Comparison of ENCODE assay signal across 28 mouse cellular contexts in the genomic region with DNA sequence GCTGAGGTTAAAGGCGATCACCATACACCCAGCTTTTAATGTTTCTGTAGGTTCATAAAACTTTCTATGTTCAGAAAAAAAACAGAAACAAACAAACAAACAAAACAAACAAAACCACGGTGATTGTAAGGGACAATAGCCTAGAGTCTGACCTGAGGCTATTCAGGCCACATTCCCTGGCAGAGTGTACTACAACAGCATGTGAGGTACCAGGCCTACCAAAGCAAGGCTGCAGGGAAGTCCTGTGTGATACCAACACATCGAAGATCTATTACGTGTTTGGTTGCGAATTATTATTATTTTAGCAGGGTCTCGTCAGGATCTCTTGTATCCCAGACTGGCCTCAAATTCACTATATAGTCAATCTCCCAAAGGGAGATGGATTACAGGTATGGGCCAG. TPM values are rescaled to one million over a fixed set of nuclear protein-coding genes. Genes with fewer than 3 reads are reported as not detected.
A peak's percentile ranks its signal among the peaks of the same experiment; 100 is the strongest.
DNase-seq lines count a peak whose midpoint lies in the region; ATAC-seq and TF ChIP-seq lines count a peak whose summit lies in the region.
"Had no signal": no experiment of that assay in that cellular context is flagged by ENCODE, and none has a peak within 500 bp of the region (broad histone marks: within the 10 kb centered on the region; RNA-seq: fewer than 3 reads in every experiment).

No protein-coding gene starts in this region.

- no peaks in the 10 kb centered on the region for H3K36me3 ChIP-seq in hindbrain, embryonic 14.5 days (replicated peaks; ENCODE audit: control insufficient read depth, insufficient read depth)
- no peaks in the 10 kb centered on the region for H3K36me3 ChIP-seq in hindbrain, embryonic 16.5 days (ENCODE audit: control insufficient read depth, insufficient read depth, low read length)
- no peaks in the 10 kb centered on the region for H3K36me3 ChIP-seq in midbrain, embryonic 13.5 days
- H3K36me3 ChIP-seq in midbrain, postnatal 0 days (ENCODE audit: insufficient read depth, low read length), result no peaks in the 10 kb centered on the region
- H3K36me3 ChIP-seq in midbrain, embryonic 16.5 days (ENCODE audit: control insufficient read depth, insufficient read depth, low read length), result no peaks in the 10 kb centered on the region
- no peaks in the 10 kb centered on the region for H3K36me3 ChIP-seq in neural tube, embryonic 15.5 days
- H3K36me3 ChIP-seq: embryonic facial prominence, embryonic 13.5 days; forebrain, embryonic 10.5 days; heart, embryonic 10.5 days; heart, embryonic 15.5 days; lung, embryonic 15.5 days; midbrain, embryonic 12.5 days had no signal

- H3K4me3 ChIP-seq in hindbrain, embryonic 14.5 days (replicated peaks; ENCODE audit: low read length), result peak overlapping the region; percentile 9; the same call in 1 of the 2 replicates
- H3K4me3 ChIP-seq in hindbrain, embryonic 16.5 days (ENCODE audit: low read length), result no peak overlapping the region
- H3K4me3 ChIP-seq in midbrain, embryonic 13.5 days (replicated peaks), result no peak overlapping the region
- H3K4me3 ChIP-seq in midbrain, postnatal 0 days (ENCODE audit: low read depth, low read length), result no peak overlapping the region
- no peak overlapping the region for H3K4me3 ChIP-seq in midbrain, embryonic 16.5 days (ENCODE audit: low read depth, low read length)
- no peak overlapping the region; the same call in 1 of the 2 replicates for H3K4me3 ChIP-seq in neural tube, embryonic 15.5 days (replicated peaks)
- H3K4me3 ChIP-seq: embryonic facial prominence, embryonic 13.5 days; forebrain, embryonic 10.5 days; heart, embryonic 10.5 days; heart, embryonic 15.5 days; lung, embryonic 15.5 days; midbrain, embryonic 12.5 days had no signal

- no peak for DNase-seq in hindbrain, embryonic 14.5 days (ENCODE audit: low spot score)
- no peak for DNase-seq in midbrain, postnatal 0 days (ENCODE audit: low spot score)
- DNase-seq in ovary, adult 18-20 months (ENCODE audit: low spot score), result no peak
- DNase-seq: adrenal gland, adult 2 months; adrenal gland, postnatal 36 days; cerebellum, adult 18-20 months; cerebellum, postnatal 10 days; forebrain, postnatal 0 days; kidney, adult 9 months; kidney, postnatal 10 days; layer of hippocampus, adult 9-11 months; right cerebral cortex, postnatal 4 days; thymus, adult 2 months; thymus, postnatal 36 days had no signal

- 0 out of 2 replicates have a peak overlapping the region, but pooled peaks have one; percentile 25 for H3K9ac ChIP-seq in hindbrain, embryonic 14.5 days
- no peak overlapping the region for H3K9ac ChIP-seq in hindbrain, embryonic 16.5 days (ENCODE audit: low read depth, low read length)
- H3K9ac ChIP-seq in midbrain, embryonic 13.5 days (replicated peaks), result no peak overlapping the region
- no peak overlapping the region for H3K9ac ChIP-seq in midbrain, postnatal 0 days (replicated peaks; ENCODE audit: low read length, poor library complexity, severe bottlenecking)
- H3K9ac ChIP-seq in midbrain, embryonic 16.5 days (ENCODE audit: low read depth, low read length), result no peak overlapping the region
- H3K9ac ChIP-seq in neural tube, embryonic 15.5 days (replicated peaks), result no peak overlapping the region
- H3K9ac ChIP-seq: embryonic facial prominence, embryonic 13.5 days; forebrain, postnatal 0 days; heart, embryonic 15.5 days; lung, embryonic 15.5 days; midbrain, embryonic 12.5 days had no signal

- no peak overlapping the region for H3K27ac ChIP-seq in hindbrain, embryonic 14.5 days
- H3K27ac ChIP-seq in hindbrain, embryonic 16.5 days (ENCODE audit: low read depth, low read length), result no peak overlapping the region
- H3K27ac ChIP-seq in midbrain, embryonic 13.5 days, result no peak overlapping the region
- no peak overlapping the region for H3K27ac ChIP-seq in midbrain, postnatal 0 days (ENCODE audit: low read depth, low read length)
- no peak overlapping the region for H3K27ac ChIP-seq in midbrain, embryonic 16.5 days (ENCODE audit: low read length)
- H3K27ac ChIP-seq in neural tube, embryonic 15.5 days (replicated peaks), result no peak overlapping the region
- H3K27ac ChIP-seq: embryonic facial prominence, embryonic 13.5 days; forebrain, embryonic 10.5 days; heart, embryonic 10.5 days; heart, embryonic 15.5 days; lung, embryonic 15.5 days; midbrain, embryonic 12.5 days; stomach, postnatal 0 days had no signal

- no peak for TF ChIP-seq CTCF in midbrain, postnatal 0 days (IDR thresholded peaks at IDR 0.05)

- peaks cover 19% of the 10 kb centered on the region for H3K4me1 ChIP-seq in hindbrain, embryonic 14.5 days (replicated peaks; ENCODE audit: control insufficient read depth, insufficient read depth, low read length)
- peaks cover 6% of the 10 kb centered on the region for H3K4me1 ChIP-seq in hindbrain, embryonic 16.5 days (ENCODE audit: control insufficient read depth, insufficient read depth, low read depth, low read length)
- H3K4me1 ChIP-seq in midbrain, embryonic 13.5 days (replicated peaks), result peaks cover 29% of the 10 kb centered on the region
- H3K4me1 ChIP-seq in midbrain, postnatal 0 days (ENCODE audit: insufficient read depth, low read length), result no peaks in the 10 kb centered on the region
- peaks cover 21% of the 10 kb centered on the region for H3K4me1 ChIP-seq in midbrain, embryonic 16.5 days (ENCODE audit: control insufficient read depth, insufficient read depth, low read length)
- peaks cover 24% of the 10 kb centered on the region for H3K4me1 ChIP-seq in neural tube, embryonic 15.5 days

- WGBS in hindbrain, embryonic 14.5 days, result 88% methylated on average over 6 of the region's 6 CpGs
- WGBS in hindbrain, embryonic 16.5 days, result 88% methylated on average over 6 of the region's 6 CpGs
- 91% methylated on average over 6 of the region's 6 CpGs for WGBS in midbrain, embryonic 13.5 days
- WGBS in midbrain, postnatal 0 days, result 85% methylated on average over 6 of the region's 6 CpGs
- WGBS in midbrain, embryonic 16.5 days, result 85% methylated on average over 6 of the region's 6 CpGs
- WGBS in neural tube, embryonic 15.5 days, result 85% methylated on average over 6 of the region's 6 CpGs

- H3K9me3 ChIP-seq in hindbrain, embryonic 14.5 days (ENCODE audit: control insufficient read depth, low read length), result no peaks in the 10 kb centered on the region
- H3K9me3 ChIP-seq in hindbrain, embryonic 16.5 days (ENCODE audit: control insufficient read depth, low read length), result no peaks in the 10 kb centered on the region
- H3K9me3 ChIP-seq in midbrain, embryonic 13.5 days, result no peaks in the 10 kb centered on the region
- H3K9me3 ChIP-seq in midbrain, postnatal 0 days (ENCODE audit: low read length), result no peaks in the 10 kb centered on the region
- no peaks in the 10 kb centered on the region for H3K9me3 ChIP-seq in midbrain, embryonic 16.5 days (replicated peaks; ENCODE audit: control insufficient read depth, low read length, poor library complexity, severe bottlenecking)
- H3K9me3 ChIP-seq in neural tube, embryonic 15.5 days (replicated peaks), result no peaks in the 10 kb centered on the region
- H3K9me3 ChIP-seq: embryonic facial prominence, embryonic 13.5 days; forebrain, embryonic 10.5 days; heart, embryonic 10.5 days; heart, embryonic 15.5 days; lung, embryonic 15.5 days; midbrain, embryonic 12.5 days had no signal

- no peak for ATAC-seq in hindbrain, embryonic 14.5 days (ENCODE audit: low FRiP score)
- ATAC-seq in hindbrain, embryonic 16.5 days, result no peak
- no peak for ATAC-seq in midbrain, embryonic 13.5 days
- ATAC-seq in midbrain, postnatal 0 days (ENCODE audit: low FRiP score), result no peak
- ATAC-seq in midbrain, embryonic 16.5 days, result no peak
- no peak for ATAC-seq in neural tube, embryonic 15.5 days (ENCODE audit: low FRiP score)
- ATAC-seq: CD4-positive, CD25-positive, alpha-beta regulatory T cell, adult 4 months; forebrain, postnatal 0 days; intestine, postnatal 0 days had no signal

- no peaks in the 10 kb centered on the region for H3K27me3 ChIP-seq in hindbrain, embryonic 14.5 days (ENCODE audit: control insufficient read depth, insufficient read depth, low read length)
- no peaks in the 10 kb centered on the region for H3K27me3 ChIP-seq in hindbrain, embryonic 16.5 days (replicated peaks; ENCODE audit: control insufficient read depth, insufficient read depth, low read length)
- H3K27me3 ChIP-seq in midbrain, embryonic 13.5 days, result 0 out of 2 replicates have a peak, but pooled peaks cover 5% of the 10 kb centered on the region
- peaks cover 4% of the 10 kb centered on the region; the same call in 1 of the 2 replicates for H3K27me3 ChIP-seq in midbrain, postnatal 0 days (ENCODE audit: insufficient read depth, low read length)
- H3K27me3 ChIP-seq in midbrain, embryonic 16.5 days (ENCODE audit: control insufficient read depth, insufficient read depth, low read depth, low read length), result no peaks in the 10 kb centered on the region
- no peaks in the 10 kb centered on the region for H3K27me3 ChIP-seq in neural tube, embryonic 15.5 days (replicated peaks)
- H3K27me3 ChIP-seq: embryonic facial prominence, embryonic 13.5 days; heart, embryonic 15.5 days; lung, embryonic 15.5 days had no signal

- peak overlapping the region; percentile 29 for H3K4me2 ChIP-seq in hindbrain, embryonic 14.5 days (replicated peaks)
- no peak overlapping the region for H3K4me2 ChIP-seq in hindbrain, embryonic 16.5 days (ENCODE audit: low read length)
- peak overlapping the region; percentile 31; the same call in 1 of the 2 replicates for H3K4me2 ChIP-seq in midbrain, embryonic 13.5 days (replicated peaks)
- H3K4me2 ChIP-seq in midbrain, postnatal 0 days (ENCODE audit: low read depth, low read length, poor library complexity, severe bottlenecking), result no peak overlapping the region
- H3K4me2 ChIP-seq in midbrain, embryonic 16.5 days (ENCODE audit: low read length), result peak overlapping the region; percentile 28
- peak overlapping the region; percentile 22 for H3K4me2 ChIP-seq in neural tube, embryonic 15.5 days
- H3K4me2 ChIP-seq: embryonic facial prominence, embryonic 13.5 days; heart, embryonic 15.5 days; liver, embryonic 11.5 days; lung, embryonic 15.5 days; midbrain, embryonic 12.5 days had no signal

RNA-seq across cellular contexts. Expression of a gene that starts 2.4 kb away (rescaled TPM):
- polyA plus RNA-seq in hindbrain, embryonic 14.5 days (2014; fragmentation: Nextera tagmentation; extraction: Ambion mirVana), result 17.4 and 18.0 TPM in 2 replicates
- polyA plus RNA-seq in hindbrain, embryonic 16.5 days (2015; fragmentation: Nextera tagmentation; extraction: Ambion mirVana), result 13.5 and 17.1 TPM in 2 replicates
- 23.1 and 23.6 TPM in 2 replicates for polyA plus RNA-seq in midbrain, embryonic 13.5 days (2015; fragmentation: Nextera tagmentation; extraction: Ambion mirVana)
- total RNA-seq in midbrain, postnatal 0 days (2014; rRNA removed), result 26.3 and 29.4 TPM in 2 replicates
- 10.6 and 11.1 TPM in 2 replicates for polyA plus RNA-seq in midbrain, postnatal 0 days (2015; fragmentation: Nextera tagmentation; extraction: Ambion mirVana)
- polyA plus RNA-seq in midbrain, embryonic 16.5 days (2015; fragmentation: Nextera tagmentation; extraction: Ambion mirVana), result 20.1 and 21.1 TPM in 2 replicates
- 13.2 and 14.9 TPM in 2 replicates for polyA plus RNA-seq in neural tube, embryonic 15.5 days (2015; fragmentation: Nextera tagmentation; extraction: Ambion mirVana)

Comparison
In these comparisons a context has a peak if more than half of its experiments do, and no peak if none do; other contexts are left out.
1. H3K4me2 ChIP-seq: peak in hindbrain, embryonic 14.5 days (single experiment), midbrain, embryonic 13.5 days (single experiment), midbrain, embryonic 16.5 days (single experiment) and neural tube, embryonic 15.5 days (single experiment); none in hindbrain, embryonic 16.5 days (single experiment) and midbrain, postnatal 0 days (single experiment).